Mouse (Mus musculus) CH12.LX (cell line): ENCODE results near the gene Efr3b. TPM values are rescaled to one million over a fixed set of nuclear protein-coding genes. Genes with fewer than 3 reads are reported as not detected.

Experiments
- DNase-seq: peaks from one replicate; pipeline ENCODE4 v3.0.0-alpha.2; 2013; ENCODE audit errors: extremely low read depth
- H3K27ac ChIP-seq: 2 replicates; pipeline ENCODE4 v1.5.1; 2012; ENCODE audit warnings: low read depth, mild to moderate bottlenecking, control low read depth, moderate library complexity; ENCODE audit not compliant: insufficient read depth
- H3K27me3 ChIP-seq: replicated peaks from 2 replicates; pipeline ENCODE3; 2012; ENCODE audit warnings: inconsistent platforms
- H3K36me3 ChIP-seq, 2 experiments: replicated peaks in 1 of 2; 2 replicates each; pipeline versions ENCODE3 to v1.6.1; 2012; ENCODE audit warnings: inconsistent platforms in 1 of 2, low read length in 1 of 2, mild to moderate bottlenecking in 1 of 2, mixed read lengths in 1 of 2, moderate library complexity in 1 of 2; ENCODE audit not compliant: control insufficient read depth in 1 of 2, insufficient read depth in 1 of 2
- H3K4me1 ChIP-seq, 2 experiments: 2 replicates each; pipeline ENCODE4 v1.6.1; 2012; ENCODE audit warnings: inconsistent platforms in 1 of 2, moderate library complexity in 1 of 2; ENCODE audit not compliant: insufficient read depth in 2 of 2, control insufficient read depth in 1 of 2
- H3K4me2 ChIP-seq: 2 replicates; pipeline ENCODE4 v1.6.1; 2012; ENCODE audit warnings: low read depth, mild to moderate bottlenecking, control low read depth; ENCODE audit not compliant: poor library complexity, insufficient read depth, severe bottlenecking
- H3K4me3 ChIP-seq, 3 experiments: fragments of 150-350 bp in 1 of 3; sonication (generic) in 1 of 3; replicated peaks in 1 of 3; 2 replicates each; pipeline versions ENCODE3 to v1.5.1; 2011 to 2012; ENCODE audit warnings: low read depth in 2 of 3, low read length in 2 of 3, mild to moderate bottlenecking in 2 of 3, moderate library complexity in 2 of 3, control low read depth in 1 of 3, improper control_type of control experiment in 1 of 3, inconsistent platforms in 1 of 3, mixed read lengths in 1 of 3; ENCODE audit not compliant: poor library complexity in 1 of 3
- H3K79me2 ChIP-seq: replicated peaks from 2 replicates; pipeline ENCODE4 v1.6.1; 2012; ENCODE audit warnings: mild to moderate bottlenecking, moderate library complexity; ENCODE audit not compliant: control insufficient read depth, poor library complexity, insufficient read depth, severe bottlenecking; ENCODE audit errors: extremely low read depth
- H3K9ac ChIP-seq: 2 replicates; pipeline ENCODE4 v1.6.1; 2012; ENCODE audit warnings: low read depth, mild to moderate bottlenecking, control low read depth, moderate library complexity; ENCODE audit not compliant: insufficient read depth
- H3K9me3 ChIP-seq: replicated peaks from 2 replicates; pipeline ENCODE3; 2012; ENCODE audit warnings: low read length, inconsistent platforms, mixed read lengths
- BHLHE40 ChIP-seq: IDR thresholded peaks from 2 replicates; pipeline ENCODE4 v1.6.1; 2011; ENCODE audit warnings: mild to moderate bottlenecking, low read depth, low read length, improper control_type of control experiment
- CHD1 ChIP-seq: IDR thresholded peaks from 2 replicates; pipeline ENCODE4 v1.6.1; 2012; ENCODE audit warnings: low read depth, low read length, improper control_type of control experiment, inconsistent platforms
- ELF1 ChIP-seq: IDR thresholded peaks from 2 replicates; pipeline ENCODE4 v1.6.1; 2014; ENCODE audit warnings: low read depth, mild to moderate bottlenecking, inconsistent platforms, low read length, improper control_type of control experiment
- EP300 ChIP-seq: IDR thresholded peaks from 2 replicates; pipeline ENCODE4 v1.6.1; 2011; ENCODE audit warnings: low read length, improper control_type of control experiment
- GABPA ChIP-seq: IDR thresholded peaks from 2 replicates; pipeline ENCODE4 v1.6.1; 2012; ENCODE audit warnings: low read depth, low read length, improper control_type of control experiment, inconsistent platforms; ENCODE audit not compliant: insufficient replicate concordance
- HCFC1 ChIP-seq: IDR thresholded peaks from 2 replicates; pipeline ENCODE4 v1.6.1; 2012; ENCODE audit warnings: low read depth, mild to moderate bottlenecking, inconsistent platforms, low read length, improper control_type of control experiment
- IRF4 ChIP-seq: IDR thresholded peaks from 2 replicates; pipeline ENCODE4 v1.6.1; 2014; ENCODE audit warnings: low read depth, mild to moderate bottlenecking, inconsistent platforms, low read length, improper control_type of control experiment
- JUN ChIP-seq: IDR thresholded peaks from 2 replicates; pipeline ENCODE4 v1.6.1; 2011; ENCODE audit warnings: low read depth, mild to moderate bottlenecking, low read length, improper control_type of control experiment, moderate library complexity; ENCODE audit not compliant: insufficient read depth
- JUND ChIP-seq: conservative IDR thresholded peaks from 2 replicates; pipeline ENCODE4 v1.6.1; 2011; ENCODE audit warnings: low read depth, low read length, improper control_type of control experiment
- MAX ChIP-seq: IDR thresholded peaks from 2 replicates; pipeline ENCODE4 v1.6.1; 2011; ENCODE audit warnings: low read length, improper control_type of control experiment
- MEF2A ChIP-seq: IDR thresholded peaks from 2 replicates; pipeline ENCODE4 v1.6.1; 2014; ENCODE audit warnings: low read depth, mild to moderate bottlenecking, inconsistent platforms, low read length, improper control_type of control experiment, borderline replicate concordance
- MXI1 ChIP-seq: IDR thresholded peaks from 2 replicates; pipeline ENCODE4 v1.6.1; 2011; ENCODE audit warnings: mild to moderate bottlenecking, low read depth, low read length, improper control_type of control experiment
- MYC ChIP-seq: IDR thresholded peaks from 2 replicates; pipeline ENCODE4 v1.6.1; 2011; ENCODE audit warnings: low read depth, mild to moderate bottlenecking, improper control_type of control experiment, low read length
- NELFE ChIP-seq: IDR thresholded peaks from 2 replicates; pipeline ENCODE4 v1.6.1; 2011; ENCODE audit warnings: low read depth, low read length, improper control_type of control experiment
- NRF1 ChIP-seq: IDR thresholded peaks from 2 replicates; pipeline ENCODE4 v1.6.1; 2014; ENCODE audit warnings: low read depth, mild to moderate bottlenecking, inconsistent platforms, low read length, improper control_type of control experiment, moderate library complexity
- POLR2AphosphoS2 ChIP-seq: IDR thresholded peaks from 2 replicates; pipeline ENCODE4 v1.6.1; 2011; ENCODE audit warnings: low read depth, low read length, improper control_type of control experiment
- RAD21 ChIP-seq: IDR thresholded peaks from 2 replicates; pipeline ENCODE4 v1.6.1; 2011; ENCODE audit warnings: low read depth, mild to moderate bottlenecking, low read length, improper control_type of control experiment, moderate library complexity
- SIN3A ChIP-seq: IDR thresholded peaks from 2 replicates; pipeline ENCODE4 v1.6.1; 2012; ENCODE audit warnings: low read length, improper control_type of control experiment, inconsistent platforms
- SMC3 ChIP-seq: IDR thresholded peaks from 2 replicates; pipeline ENCODE4 v1.6.1; 2011; ENCODE audit warnings: low read depth, low read length, improper control_type of control experiment
- TBP ChIP-seq: conservative IDR thresholded peaks from 2 replicates; pipeline ENCODE4 v1.6.1; 2011; ENCODE audit warnings: low read depth, low read length, improper control_type of control experiment
- USF1 ChIP-seq: IDR thresholded peaks from 2 replicates; pipeline ENCODE4 v1.6.1; 2014; ENCODE audit warnings: low read depth, mild to moderate bottlenecking, inconsistent platforms, low read length, improper control_type of control experiment
- USF2 ChIP-seq: conservative IDR thresholded peaks from 2 replicates; pipeline ENCODE4 v1.6.1; 2011; ENCODE audit warnings: low read depth, low read length, improper control_type of control experiment
- ZC3H11A ChIP-seq: IDR thresholded peaks from 2 replicates; pipeline ENCODE4 v1.6.1; 2012; ENCODE audit warnings: low read depth, mild to moderate bottlenecking, inconsistent platforms, low read length, improper control_type of control experiment
- ZMIZ1 ChIP-seq: IDR thresholded peaks from 2 replicates; pipeline ENCODE4 v1.6.1; 2012; ENCODE audit warnings: low read depth, mild to moderate bottlenecking, inconsistent platforms, low read length, improper control_type of control experiment
- ZNF384 ChIP-seq: IDR thresholded peaks from 2 replicates; pipeline ENCODE4 v1.6.1; 2012; ENCODE audit warnings: low read depth, low read length, improper control_type of control experiment, inconsistent platforms
- dilution Hi-C: fragments of 300-500 bp; cut with MboI; formaldehyde crosslinking; loops from 2 replicates; pipeline ENCODE4 v1.14.3; 2020; ENCODE audit warnings: low sequenced_read_pairs; ENCODE audit not compliant: extremely low pct_unique_long_range_greater_than_20kb, extremely low pct_ligation_motif_present
- in situ Hi-C: fragments of 300-500 bp; cut with MboI; formaldehyde crosslinking; loops from 3 replicates; pipeline ENCODE4 v1.14.3; 2019; ENCODE audit warnings: low sequenced_read_pairs, low pct_ligation_motif_present, low pct_unique_long_range_greater_than_20kb, mixed read lengths
- polyA plus RNA-seq: library from polyadenylated mRNA; unstranded; fragments of >175 nt; gene quantifications from 2 replicates; pipeline ENCODE4 v1.2.1, GENCODE M21; 2012; ENCODE audit warnings: low read depth; ENCODE audit not compliant: insufficient read length
- total RNA-seq, 2 experiments: library from RNA; depleted of rRNA; stranded (reverse); fragments of 300-350 nt in 1 of 2; fragments of >200 nt in 1 of 2; gene quantifications; 2 replicates each; pipeline ENCODE4 v1.2.3; 2012 to 2014

The Efr3b gene
- total and polyA plus RNA-seq, 3 experiments, result 0.68 to 2.1 (median 0.82) TPM

DNA sequence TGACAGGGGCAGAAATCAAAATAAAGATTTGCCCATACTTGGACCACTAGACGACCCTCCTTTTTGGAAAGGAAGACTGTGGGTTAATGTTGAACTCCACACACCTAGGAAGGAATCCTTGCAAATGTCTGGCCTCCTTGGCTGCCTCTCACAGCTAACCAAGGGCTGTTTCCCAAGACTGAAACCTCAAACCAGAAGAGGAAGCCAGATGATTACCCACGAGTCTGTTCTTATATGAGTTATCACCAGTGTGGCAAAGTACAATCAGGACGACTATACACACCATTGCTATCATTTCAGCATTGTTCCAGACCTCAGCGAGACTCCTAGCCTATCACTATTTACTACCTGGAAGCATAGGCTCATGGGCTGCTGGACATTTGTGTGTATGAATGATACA lies 9.7 kb downstream of the Efr3b start:
- in situ Hi-C loops, result no loop called here
- Histone ChIP-seq H3K4me3 (no peak overlapping the region), H3K4me1 (0 out of 4 replicates have a peak, but pooled peaks cover 0 to 3% of the 10 kb centered on the region in 2 experiments), H3K9me3 (no peaks in the 10 kb centered on the region), H3K27ac (no peak overlapping the region), H3K4me2 (no peak overlapping the region), H3K79me2 (no peaks in the 10 kb centered on the region), H3K36me3 (no peaks in the 10 kb centered on the region), H3K9ac (no peak overlapping the region), H3K27me3 (no peaks in the 10 kb centered on the region)
- no peak for DNase-seq
- dilution Hi-C loops, result no loop called here
- TF ChIP-seq JUN (no peak), SMC3 (no peak), MYC (no peak), USF1 (no peak), MEF2A (no peak), ZC3H11A (no peak), CHD1 (no peak), SIN3A (no peak), ELF1 (no peak), TBP (no peak), RAD21 (no peak), IRF4 (no peak), HCFC1 (no peak), USF2 (no peak)

DNA sequence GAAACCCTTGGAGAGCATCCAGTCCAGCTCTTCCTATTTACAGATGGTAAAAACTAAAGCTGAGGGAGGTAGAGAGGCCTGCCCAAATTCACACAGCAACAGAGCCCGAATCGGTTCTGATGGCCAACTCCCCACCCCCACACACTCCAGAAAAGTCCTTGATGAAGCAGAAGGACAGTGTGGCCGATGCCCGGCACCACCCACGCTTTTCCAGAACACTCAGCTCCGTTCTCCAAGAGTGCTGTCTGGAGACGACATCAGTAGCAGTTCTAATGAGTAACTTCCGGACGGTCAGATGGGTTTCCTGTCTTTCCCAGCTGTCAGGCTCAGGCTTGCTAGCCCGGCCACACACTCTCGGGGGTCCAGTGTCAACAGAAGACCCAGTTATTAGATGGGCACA lies 10.2 kb downstream of the Efr3b start:
- Histone ChIP-seq H3K36me3 (no peaks in the 10 kb centered on the region), H3K27ac (no peak overlapping the region), H3K27me3 (no peaks in the 10 kb centered on the region), H3K9me3 (no peaks in the 10 kb centered on the region), H3K4me3 (no peak overlapping the region), H3K4me1 (peaks cover 0 to 3% of the 10 kb centered on the region in 2 experiments; a peak in 1 of 4 replicates), H3K79me2 (no peaks in the 10 kb centered on the region), H3K4me2 (no peak overlapping the region), H3K9ac (no peak overlapping the region)
- dilution Hi-C loops (no loop called here), in situ Hi-C loops (no loop called here)
- DNase-seq, result no peak
- TF ChIP-seq MXI1 (no peak), SIN3A (no peak)

DNA sequence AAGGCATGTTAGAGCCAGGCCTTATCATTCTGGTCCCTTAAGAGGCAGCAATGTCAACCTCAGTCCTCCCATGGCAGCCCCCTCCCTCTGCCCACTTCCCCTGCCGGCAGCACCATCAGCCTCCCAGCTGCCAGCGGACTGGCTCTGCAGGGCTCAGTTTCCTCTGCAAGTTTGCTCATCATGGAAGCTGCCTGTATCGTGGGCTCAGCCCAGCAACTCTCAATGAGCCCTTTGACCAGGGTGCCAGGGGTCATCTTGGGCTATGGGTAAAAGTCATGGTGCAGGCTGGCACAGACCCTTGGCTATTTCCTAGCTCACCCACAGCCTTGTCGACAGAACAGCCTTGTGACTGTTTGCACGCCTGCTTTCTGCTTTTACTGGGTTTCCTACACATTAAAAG lies 14.4 kb downstream of the Efr3b start:
- dilution Hi-C loops, result no loop called here
- no peak overlapping the region for H3K4me2 ChIP-seq
- peaks cover 5% of the 10 kb centered on the region in 2 experiments; a peak in 2 of 4 replicates for H3K4me1 ChIP-seq
- no peak overlapping the region for H3K27ac ChIP-seq
- no peak overlapping the region for H3K4me3 ChIP-seq
- H3K27me3 ChIP-seq, result no peaks in the 10 kb centered on the region
- DNase-seq, result no peak
- H3K79me2 ChIP-seq, result no peaks in the 10 kb centered on the region
- TF ChIP-seq GABPA (no peak), ZNF384 (no peak), ELF1 (no peak), ZMIZ1 (no peak), NELFE (no peak), USF1 (no peak), RAD21 (no peak), POLR2AphosphoS2 (no peak), NRF1 (no peak), JUND (no peak), SIN3A (no peak), ZC3H11A (no peak), IRF4 (no peak), SMC3 (no peak), USF2 (no peak), BHLHE40 (no peak), EP300 (no peak), MAX (no peak)
- H3K9ac ChIP-seq, result no peak overlapping the region
- no peaks in the 10 kb centered on the region for H3K9me3 ChIP-seq
- in situ Hi-C loops, result no loop called here
- no peaks in the 10 kb centered on the region for H3K36me3 ChIP-seq
